Mouse (Mus musculus): ENCODE data around the gene Sema4b.

Sema4b gene

GRCm38 (mm10) chr7:80198863-80199262, 12.2 kb downstream of the Sema4b start:
- no peak for DNase-seq

- no peak for DNase-seq
These were observed 12.6 kb downstream of the Sema4b start for GRCm38 (mm10) chr7:80199286-80199685.

- DNase-seq: no peak
These were observed 13.4 kb downstream of the Sema4b start for GRCm38 (mm10) chr7:80199851-80200587.

GRCm38 (mm10) chr7:80200588-80200945, 13.9 kb downstream of the Sema4b start:
- no peak for DNase-seq

GRCm38 (mm10) chr7:80200963-80201539, 14.4 kb downstream of the Sema4b start:
- DNase-seq: no peak

- DNase-seq: no peak
These were observed 15.4 kb downstream of the Sema4b start for GRCm38 (mm10) chr7:80201888-80202540.

- DNase-seq: no peak
These were observed 16.3 kb downstream of the Sema4b start for GRCm38 (mm10) chr7:80202961-80203360.

- DNase-seq: no peak
These were observed 17.0 kb downstream of the Sema4b start for GRCm38 (mm10) chr7:80203638-80204096.

- peak; percentile 43 for DNase-seq
These were observed 17.7 kb downstream of the Sema4b start for GRCm38 (mm10) chr7:80204362-80204761.

GRCm38 (mm10) chr7:80204961-80205360, 18.3 kb downstream of the Sema4b start:
- peak; percentile 62 for DNase-seq

- DNase-seq: no peak
These were observed 19.3 kb downstream of the Sema4b start for GRCm38 (mm10) chr7:80205705-80206589.

GRCm38 (mm10) chr7:80207314-80207731, 20.7 kb downstream of the Sema4b start:
- no peak for DNase-seq

- no peak for DNase-seq
These were observed 21.5 kb downstream of the Sema4b start for GRCm38 (mm10) chr7:80208026-80208642.

GRCm38 (mm10) chr7:80208738-80209430, 22.2 kb downstream of the Sema4b start:
- no peak for DNase-seq

- DNase-seq: peak; percentile 70
These were observed 23.0 kb downstream of the Sema4b start for GRCm38 (mm10) chr7:80209669-80210068.

GRCm38 (mm10) chr7:80210982-80211381, 24.3 kb downstream of the Sema4b start:
- DNase-seq: no peak

GRCm38 (mm10) chr7:80213604-80214003, 27.0 kb downstream of the Sema4b start:
- no peak for DNase-seq

GRCm38 (mm10) chr7:80214459-80214858, 27.8 kb downstream of the Sema4b start:
- DNase-seq: no peak

GRCm38 (mm10) chr7:80215398-80215797, 28.8 kb downstream of the Sema4b start:
- DNase-seq: peak; percentile 89

- no peak for DNase-seq
These were observed 29.9 kb downstream of the Sema4b start for GRCm38 (mm10) chr7:80216566-80216965.

GRCm38 (mm10) chr7:80218666-80219065, 32.0 kb downstream of the Sema4b start:
- no peak for DNase-seq

- DNase-seq: no peak
These were observed 33.7 kb downstream of the Sema4b start for GRCm38 (mm10) chr7:80220237-80220797.

All from thymus, postnatal 25 days (tissue).